Mouse (Mus musculus): Measurements from ENCODE around the gene Nfkbil1. TPM values are rescaled to one million over a fixed set of nuclear protein-coding genes. Genes with fewer than 3 reads are reported as not detected.

Nfkbil1 gene
- total and polyA plus RNA-seq, 2 experiments from 2014 or later: 12.4 to 17.1 TPM

DNA sequence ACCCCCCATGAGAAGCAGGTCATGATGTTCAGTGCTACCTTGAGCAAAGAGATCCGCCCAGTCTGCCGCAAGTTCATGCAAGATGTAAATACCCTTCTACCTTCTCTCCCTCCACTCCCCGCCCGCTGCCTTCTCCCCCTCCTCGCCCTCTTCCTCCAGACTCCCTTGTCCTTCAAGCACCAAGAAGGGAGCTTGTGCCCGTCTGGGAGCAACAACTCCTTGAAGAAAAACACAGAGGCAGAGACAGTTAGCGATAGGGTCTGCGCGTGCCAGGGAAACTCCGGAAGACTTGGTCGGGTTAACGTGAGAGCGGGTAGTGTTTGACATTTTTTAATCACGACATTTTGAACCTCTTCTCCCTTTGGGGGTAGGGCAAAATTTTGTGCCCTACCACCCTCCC lies 13.4 kb upstream of the Nfkbil1 start:
- 87% methylated on average over 14 of the region's 14 CpGs for WGBS
- no peak for ATAC-seq
- TF ChIP-seq CTCF (IDR thresholded peaks at IDR 0.05; ENCODE audit: low read depth): no peak

DNA sequence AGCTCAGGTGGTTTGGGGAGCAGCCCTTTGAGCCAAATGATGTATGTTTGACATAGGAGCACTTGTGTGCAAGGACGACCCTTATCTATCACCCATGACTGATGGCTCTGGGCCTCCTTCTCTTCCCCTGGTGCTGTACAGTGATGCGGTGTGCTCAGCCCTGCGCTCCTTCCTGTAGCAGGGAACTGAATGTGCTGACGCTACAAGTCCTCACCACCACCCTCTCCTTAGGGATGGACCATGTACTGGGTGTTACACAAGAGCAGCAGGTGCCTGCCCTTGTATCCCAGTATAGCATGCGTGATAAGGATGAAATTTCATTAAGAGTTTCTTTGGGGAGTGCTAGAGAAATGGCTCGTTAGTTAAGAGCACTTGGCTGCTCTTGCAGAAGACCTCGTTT lies 11.6 kb upstream of the Nfkbil1 start:
- Histone ChIP-seq H3K4me3 (ENCODE audit: low read depth, low read length) (no peak overlapping the region), H3K9me3 (ENCODE audit: low read length) (no peaks in the 10 kb centered on the region), H3K27me3 (ENCODE audit: insufficient read depth, low read length) (no peaks in the 10 kb centered on the region), H3K9ac (no peak overlapping the region), H3K4me1 (ENCODE audit: insufficient read depth) (no peaks in the 10 kb centered on the region; the same call in none of the 2 replicates), H3K36me3 (ENCODE audit: insufficient read depth) (peaks cover 80% of the 10 kb centered on the region), H3K4me2 (ENCODE audit: low read depth) (no peak overlapping the region), H3K27ac (ENCODE audit: low read depth, low read length) (no peak overlapping the region)
- no peak for TF ChIP-seq CTCF (IDR thresholded peaks at IDR 0.05; ENCODE audit: low read depth)
- ATAC-seq (no peak), DNase-seq (no peak)
- WGBS: 80% methylated on average over 7 of the region's 7 CpGs

More for the DNA sequence above, 13.4 kb upstream of the Nfkbil1 start:
- Histone ChIP-seq H3K27ac (ENCODE audit: low read depth, low read length) (no peak overlapping the region), H3K4me1 (ENCODE audit: insufficient read depth) (no peaks in the 10 kb centered on the region; the same call in 1 of the 2 replicates), H3K9me3 (ENCODE audit: low read length) (no peaks in the 10 kb centered on the region), H3K4me3 (ENCODE audit: low read depth, low read length) (no peak overlapping the region), H3K9ac (no peak overlapping the region), H3K27me3 (ENCODE audit: insufficient read depth, low read length) (no peaks in the 10 kb centered on the region), H3K4me2 (ENCODE audit: low read depth) (no peak overlapping the region), H3K36me3 (ENCODE audit: insufficient read depth) (peaks cover 97% of the 10 kb centered on the region)
- DNase-seq: no peak

DNA sequence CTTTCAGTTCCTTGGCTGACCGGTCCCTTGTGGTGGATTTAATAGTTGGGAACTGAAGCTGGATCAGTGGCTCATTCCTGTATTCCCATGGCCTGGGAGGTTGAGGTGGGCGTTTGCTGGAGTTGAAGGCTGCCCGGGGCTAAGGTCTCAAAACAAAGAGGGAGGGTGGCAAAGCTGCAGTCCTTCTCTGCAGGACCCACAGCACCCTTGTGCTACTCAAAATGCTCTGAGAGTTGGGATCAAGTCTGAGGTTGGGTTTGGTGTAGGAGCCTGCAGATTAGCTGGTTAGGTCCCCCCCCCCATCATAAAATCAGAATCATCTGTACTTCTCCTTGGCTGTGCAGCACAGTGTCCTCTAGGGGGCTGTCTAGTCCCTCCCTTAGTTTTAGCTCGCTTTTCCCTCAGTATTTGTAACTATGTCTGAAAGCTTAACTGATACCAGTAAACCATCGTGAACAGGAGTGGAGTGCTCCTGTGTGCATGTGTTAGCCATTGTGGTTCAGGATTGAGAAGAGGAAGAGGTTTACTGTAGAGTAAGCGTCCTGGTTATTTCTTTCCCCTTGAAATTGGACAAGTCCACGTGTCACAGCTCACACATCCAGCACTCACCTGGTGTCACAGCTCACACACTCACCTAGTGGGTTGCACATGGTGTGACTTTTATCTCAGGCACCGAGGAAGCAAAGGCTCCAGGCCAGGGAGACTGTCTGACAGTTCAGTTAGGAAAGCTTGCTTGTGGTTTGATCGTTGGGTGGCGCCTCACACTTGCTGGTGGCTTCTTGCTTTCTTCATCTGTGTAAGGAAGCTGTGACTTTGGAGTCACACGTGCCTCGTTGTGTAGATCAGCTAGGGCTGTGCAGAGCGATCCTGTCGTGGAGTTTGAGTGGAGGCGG lies 10.4 kb upstream of the Nfkbil1 start:
- 73% methylated on average over 15 of the region's 15 CpGs for WGBS
- ATAC-seq: no peak

DNA sequence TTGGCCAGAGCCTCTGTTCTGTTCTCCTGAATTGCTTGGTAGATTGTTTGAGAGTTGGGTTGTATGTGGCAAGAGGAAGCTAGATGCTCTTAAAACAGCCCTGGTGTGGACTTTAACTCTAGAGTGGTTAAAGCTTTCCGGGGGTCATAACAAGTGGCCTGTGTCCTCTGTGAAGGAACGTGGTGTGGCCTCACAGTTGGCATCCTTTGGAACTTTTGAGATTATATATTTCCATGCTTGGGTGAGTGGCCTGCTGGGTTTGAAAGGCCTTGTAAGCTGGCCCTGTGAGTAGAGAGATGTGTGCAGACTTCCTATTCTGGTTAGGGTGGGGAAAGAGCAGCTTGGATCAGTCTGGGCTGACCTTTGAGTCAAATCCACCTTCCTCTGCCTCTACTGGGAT lies 9.4 kb upstream of the Nfkbil1 start:
- no peak for TF ChIP-seq CTCF (IDR thresholded peaks at IDR 0.05; ENCODE audit: low read depth)
- no peak overlapping the region for H3K27ac ChIP-seq (ENCODE audit: low read depth, low read length)
- H3K4me1 ChIP-seq (ENCODE audit: insufficient read depth): peaks cover 5% of the 10 kb centered on the region
- DNase-seq: no peak
- H3K36me3 ChIP-seq (ENCODE audit: insufficient read depth): peaks cover 61% of the 10 kb centered on the region
- peak overlapping the region; percentile 6; the same call in 1 of the 2 replicates for H3K4me3 ChIP-seq (ENCODE audit: low read depth, low read length)
- H3K9ac ChIP-seq: no peak overlapping the region
- WGBS: 72% methylated on average over 2 of the region's 2 CpGs
- no peaks in the 10 kb centered on the region for H3K27me3 ChIP-seq (ENCODE audit: insufficient read depth, low read length)
- H3K9me3 ChIP-seq (ENCODE audit: low read length): no peaks in the 10 kb centered on the region
- ATAC-seq: no peak
- H3K4me2 ChIP-seq (ENCODE audit: low read depth): peak overlapping the region; percentile 83; the same call in 1 of the 2 replicates

More for the DNA sequence above, 10.4 kb upstream of the Nfkbil1 start:
- Histone ChIP-seq H3K9ac (no peak overlapping the region), H3K4me2 (ENCODE audit: low read depth) (no peak overlapping the region; the same call in 1 of the 2 replicates), H3K4me3 (ENCODE audit: low read depth, low read length) (no peak overlapping the region), H3K9me3 (ENCODE audit: low read length) (no peaks in the 10 kb centered on the region), H3K27ac (ENCODE audit: low read depth, low read length) (no peak overlapping the region), H3K4me1 (ENCODE audit: insufficient read depth) (no peaks in the 10 kb centered on the region; the same call in none of the 2 replicates), H3K36me3 (ENCODE audit: insufficient read depth) (peaks cover 71% of the 10 kb centered on the region), H3K27me3 (ENCODE audit: insufficient read depth, low read length) (no peaks in the 10 kb centered on the region)
- peak; percentile 71 for TF ChIP-seq CTCF (IDR thresholded peaks at IDR 0.05; ENCODE audit: low read depth)
- no peak for DNase-seq

DNA sequence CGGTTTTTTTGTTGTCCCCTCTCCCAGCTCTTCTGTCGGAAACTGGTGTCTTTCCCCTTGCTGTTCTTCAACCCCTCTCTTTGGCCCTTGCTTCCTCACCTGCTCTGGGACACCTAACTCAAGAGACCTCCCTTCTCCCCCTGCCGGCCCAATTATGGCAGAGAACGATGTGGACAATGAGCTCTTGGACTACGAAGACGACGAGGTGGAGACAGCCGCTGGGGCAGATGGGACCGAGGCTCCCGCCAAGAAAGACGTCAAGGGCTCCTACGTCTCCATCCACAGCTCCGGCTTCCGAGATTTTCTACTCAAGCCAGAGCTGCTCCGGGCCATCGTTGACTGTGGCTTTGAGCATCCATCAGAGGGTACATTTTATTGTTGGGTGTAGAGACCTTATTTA lies 7.5 kb upstream of the Nfkbil1 start:
- Histone ChIP-seq H3K9ac (peak overlapping the region; percentile 100), H3K27ac (ENCODE audit: low read depth, low read length) (peak overlapping the region; percentile 100), H3K4me3 (ENCODE audit: low read depth, low read length) (peak overlapping the region; percentile 98), H3K36me3 (ENCODE audit: insufficient read depth) (peaks cover 42% of the 10 kb centered on the region), H3K9me3 (ENCODE audit: low read length) (no peaks in the 10 kb centered on the region), H3K4me1 (ENCODE audit: insufficient read depth) (peaks cover 5% of the 10 kb centered on the region), H3K4me2 (ENCODE audit: low read depth) (peak overlapping the region; percentile 83), H3K27me3 (ENCODE audit: insufficient read depth, low read length) (no peaks in the 10 kb centered on the region)
- DNase-seq: peak; percentile 84
- ATAC-seq: no peak
- 1% methylated on average over 16 of the region's 16 CpGs for WGBS
- no peak; the same call in 1 of the 2 replicates for TF ChIP-seq CTCF (IDR thresholded peaks at IDR 0.05; ENCODE audit: low read depth)

DNA sequence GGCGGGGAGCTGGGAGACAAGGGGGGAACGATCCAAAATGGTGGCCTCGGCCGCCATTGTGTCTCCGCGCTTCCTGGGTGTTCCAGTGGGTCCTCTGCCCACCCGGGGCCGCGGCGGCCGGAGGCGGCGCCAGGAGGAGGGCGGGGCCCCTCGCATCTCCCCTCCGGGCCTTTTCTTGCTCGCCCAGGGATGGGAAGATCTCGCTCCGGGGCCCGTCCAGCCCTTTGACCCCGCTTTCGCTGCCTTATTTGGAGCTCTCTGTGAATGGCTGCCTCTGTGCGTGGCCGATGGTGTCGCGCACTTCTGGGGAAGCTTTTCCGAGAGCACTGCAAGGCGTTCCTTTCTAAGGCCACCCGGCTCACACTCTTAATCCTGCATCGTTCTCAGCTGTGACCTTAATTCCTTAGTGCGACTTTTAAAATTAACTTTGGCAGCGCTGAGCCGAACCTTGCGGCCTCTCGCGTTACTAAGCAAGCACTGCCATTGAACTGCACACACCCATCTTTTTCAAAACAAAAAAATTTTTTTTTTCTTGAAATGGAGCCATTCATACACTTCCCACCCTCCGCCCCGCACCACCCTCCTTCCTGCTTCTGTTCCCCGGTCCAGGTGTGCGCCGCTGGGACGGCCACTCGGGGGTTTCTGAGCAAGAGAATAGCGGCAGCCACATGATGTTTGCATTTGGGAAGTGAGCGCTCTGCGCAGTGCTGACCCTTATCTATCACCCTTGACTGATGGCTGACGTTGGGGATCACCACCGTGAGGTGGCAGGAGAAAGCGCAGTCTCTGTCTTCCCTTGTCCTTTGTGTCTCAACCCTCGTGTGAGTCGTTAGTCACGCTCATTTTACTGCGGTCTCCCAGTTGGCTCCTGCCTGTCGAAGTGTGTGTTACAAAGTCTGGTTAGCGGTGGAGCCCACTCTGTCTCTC lies 6.7 kb upstream of the Nfkbil1 start:
- H3K4me2 ChIP-seq (ENCODE audit: low read depth): peak overlapping the region; percentile 83
- H3K27me3 ChIP-seq (ENCODE audit: insufficient read depth, low read length): no peaks in the 10 kb centered on the region
- peak overlapping the region; percentile 98 for H3K4me3 ChIP-seq (ENCODE audit: low read depth, low read length)
- H3K4me1 ChIP-seq (ENCODE audit: insufficient read depth): peaks cover 5% of the 10 kb centered on the region
- H3K9me3 ChIP-seq (ENCODE audit: low read length): no peaks in the 10 kb centered on the region
- H3K36me3 ChIP-seq (ENCODE audit: insufficient read depth): peaks cover 34% of the 10 kb centered on the region
- H3K27ac ChIP-seq (ENCODE audit: low read depth, low read length): peak overlapping the region; percentile 100
- TF ChIP-seq CTCF (IDR thresholded peaks at IDR 0.05; ENCODE audit: low read depth): peak; percentile 48; the same call in 1 of the 2 replicates
- H3K9ac ChIP-seq: peak overlapping the region; percentile 100
- WGBS: under 1% methylated on average over 55 of the region's 55 CpGs
- DNase-seq (peak; percentile 80), ATAC-seq (peak; percentile 38)
